ENCODE assay signal across 8 mouse cellular contexts in genomic region chr9:122922936-122923381, GRCm38 (mm10). TPM values are rescaled to one million over a fixed set of nuclear protein-coding genes. Genes with fewer than 3 reads are reported as not detected.
DNase-seq lines count a peak whose midpoint lies in the region; ATAC-seq and TF ChIP-seq lines count a peak whose summit lies in the region.

TSS of gene Zfp105 (plus strand) at chr9:122923072.

- H3K4me3 ChIP-seq in forebrain, embryonic 10.5 days: peak within 1 kb of the TSS; percentile 93
- peak within 1 kb of the TSS; percentile 83 for H3K4me3 ChIP-seq in heart, embryonic 12.5 days
- H3K4me3 ChIP-seq in kidney, embryonic 15.5 days (replicated peaks): peak within 1 kb of the TSS; percentile 91
- peak within 1 kb of the TSS; percentile 78 for H3K4me3 ChIP-seq in limb, embryonic 14.5 days (replicated peaks; ENCODE audit: low read length)
- peak within 1 kb of the TSS; percentile 76 for H3K4me3 ChIP-seq in midbrain, embryonic 14.5 days (replicated peaks; ENCODE audit: low read depth, low read length)

- 0 out of 2 replicates have a peak, but pooled peaks have one; percentile 40 for TF ChIP-seq POLR2A in limb, embryonic 14.5 days (IDR thresholded peaks at IDR 0.05; ENCODE audit: borderline replicate concordance, extremely low read depth, insufficient read depth, insufficient read length)

- WGBS in forebrain, embryonic 10.5 days: under 1% methylated on average over 43 of the region's 43 CpGs
- under 1% methylated on average over 43 of the region's 43 CpGs for WGBS in heart, embryonic 12.5 days
- WGBS in kidney, embryonic 15.5 days: under 1% methylated on average over 43 of the region's 43 CpGs
- under 1% methylated on average over 43 of the region's 43 CpGs for WGBS in limb, embryonic 14.5 days
- under 1% methylated on average over 43 of the region's 43 CpGs for WGBS in midbrain, embryonic 14.5 days

- H3K9me3 ChIP-seq in forebrain, embryonic 10.5 days: no peaks in the 10 kb centered on the region
- no peaks in the 10 kb centered on the region for H3K9me3 ChIP-seq in heart, embryonic 12.5 days (replicated peaks)
- no peaks in the 10 kb centered on the region for H3K9me3 ChIP-seq in kidney, embryonic 15.5 days (replicated peaks)
- H3K9me3 ChIP-seq in limb, embryonic 14.5 days (ENCODE audit: control insufficient read depth, low read length): no peaks in the 10 kb centered on the region
- no peaks in the 10 kb centered on the region for H3K9me3 ChIP-seq in midbrain, embryonic 14.5 days (ENCODE audit: control insufficient read depth, low read length)

- ATAC-seq in heart, embryonic 12.5 days (ENCODE audit: insufficient number of reproducible peaks, low FRiP score): peak; percentile 92
- peak; percentile 98 for ATAC-seq in kidney, embryonic 15.5 days (replicated peaks; ENCODE audit: low FRiP score)
- ATAC-seq in limb, embryonic 14.5 days (ENCODE audit: low FRiP score, low read depth): peak; percentile 97
- ATAC-seq in midbrain, embryonic 14.5 days (ENCODE audit: low FRiP score, low TSS enrichment): peak; percentile 98

- H3K4me2 ChIP-seq in heart, embryonic 12.5 days: peak within 1 kb of the TSS; percentile 68
- H3K4me2 ChIP-seq in kidney, embryonic 15.5 days: peak within 1 kb of the TSS; percentile 66
- peak within 1 kb of the TSS; percentile 55 for H3K4me2 ChIP-seq in limb, embryonic 14.5 days (replicated peaks; ENCODE audit: low read depth, low read length, severe bottlenecking)
- peak within 1 kb of the TSS; percentile 72 for H3K4me2 ChIP-seq in midbrain, embryonic 14.5 days (ENCODE audit: low read length)

- H3K36me3 ChIP-seq in forebrain, embryonic 10.5 days (replicated peaks): peaks cover 38% of the 10 kb centered on the region
- H3K36me3 ChIP-seq in heart, embryonic 12.5 days: peaks cover 32% of the 10 kb centered on the region
- peaks cover 33% of the 10 kb centered on the region for H3K36me3 ChIP-seq in kidney, embryonic 15.5 days
- H3K36me3 ChIP-seq in limb, embryonic 14.5 days (ENCODE audit: control insufficient read depth, insufficient read depth, low read length): peaks cover 32% of the 10 kb centered on the region
- peaks cover 33% of the 10 kb centered on the region for H3K36me3 ChIP-seq in midbrain, embryonic 14.5 days (ENCODE audit: control insufficient read depth, insufficient read depth, low read length)

- H3K9ac ChIP-seq in heart, embryonic 12.5 days: peak within 1 kb of the TSS; percentile 91
- peak within 1 kb of the TSS; percentile 98 for H3K9ac ChIP-seq in kidney, embryonic 15.5 days
- H3K9ac ChIP-seq in limb, embryonic 14.5 days (ENCODE audit: low read depth, low read length, severe bottlenecking): peak within 1 kb of the TSS; percentile 97
- H3K9ac ChIP-seq in midbrain, embryonic 14.5 days (replicated peaks; ENCODE audit: low read length): peak within 1 kb of the TSS; percentile 95

- H3K27me3 ChIP-seq in forebrain, embryonic 10.5 days (ENCODE audit: poor library complexity, severe bottlenecking): no peaks in the 10 kb centered on the region; the same call in none of the 2 replicates
- peaks cover 2% of the 10 kb centered on the region; the same call in 1 of the 2 replicates for H3K27me3 ChIP-seq in heart, embryonic 12.5 days (replicated peaks)
- H3K27me3 ChIP-seq in kidney, embryonic 15.5 days: peaks cover 17% of the 10 kb centered on the region; the same call in 1 of the 2 replicates
- no peaks in the 10 kb centered on the region for H3K27me3 ChIP-seq in limb, embryonic 14.5 days (ENCODE audit: control insufficient read depth, insufficient read depth, low read length)
- no peaks in the 10 kb centered on the region for H3K27me3 ChIP-seq in midbrain, embryonic 14.5 days (ENCODE audit: control insufficient read depth, insufficient read depth, low read length)

- H3K4me1 ChIP-seq in forebrain, embryonic 10.5 days: peaks cover 14% of the 10 kb centered on the region
- H3K4me1 ChIP-seq in heart, embryonic 12.5 days (replicated peaks): peaks cover 3% of the 10 kb centered on the region
- peaks cover 4% of the 10 kb centered on the region for H3K4me1 ChIP-seq in kidney, embryonic 15.5 days
- peaks cover 5% of the 10 kb centered on the region for H3K4me1 ChIP-seq in limb, embryonic 14.5 days (ENCODE audit: control insufficient read depth, insufficient read depth, low read length)
- peaks cover 10% of the 10 kb centered on the region for H3K4me1 ChIP-seq in midbrain, embryonic 14.5 days (ENCODE audit: control insufficient read depth, insufficient read depth, low read length)

- H3K27ac ChIP-seq in forebrain, embryonic 10.5 days: peak within 1 kb of the TSS; percentile 97
- peak within 1 kb of the TSS; percentile 22 for H3K27ac ChIP-seq in heart, embryonic 12.5 days (ENCODE audit: poor library complexity, severe bottlenecking)
- peak within 1 kb of the TSS; percentile 84 for H3K27ac ChIP-seq in kidney, embryonic 15.5 days
- peak within 1 kb of the TSS; percentile 83 for H3K27ac ChIP-seq in limb, embryonic 14.5 days (replicated peaks; ENCODE audit: low read depth, low read length)
- peak within 1 kb of the TSS; percentile 91 for H3K27ac ChIP-seq in midbrain, embryonic 14.5 days (replicated peaks; ENCODE audit: low read depth, low read length)

- peak; percentile 4 for DNase-seq in thymus, postnatal 14 days
- no peak for DNase-seq in thymus, postnatal 10 days (ENCODE audit: low spot score in 2 of 2)
- peak; percentile 91 for DNase-seq in forebrain, embryonic 10.5 days (ENCODE audit: extremely low spot score, low spot score)
- DNase-seq in limb, embryonic 14.5 days (ENCODE audit: low spot score): peak; percentile 87
- peak; percentile 93 for DNase-seq in midbrain, embryonic 14.5 days
- DNase-seq in spleen, postnatal 4 days (ENCODE audit: low spot score in 2 of 2): peak; percentile 40 to 71

RNA-seq across cellular contexts. Expression of gene Zfp105, which starts in this region (rescaled TPM):
- polyA plus RNA-seq in forebrain, embryonic 10.5 days (2016; fragmentation: Nextera tagmentation; extraction: Ambion mirVana): 30.9 and 31.6 TPM in 2 replicates
- 12.0 and 14.0 TPM in 2 replicates for polyA plus RNA-seq in heart, embryonic 12.5 days (2016; fragmentation: Nextera tagmentation; extraction: Ambion mirVana)
- 24.0 and 25.2 TPM in 2 replicates for polyA plus RNA-seq in kidney, embryonic 15.5 days (2015; fragmentation: Nextera tagmentation; extraction: Ambion mirVana)
- 9.7 and 13.3 TPM in 2 replicates for polyA plus RNA-seq in limb, embryonic 14.5 days (2012; rRNA removed)
- 17.4 and 18.8 TPM in 2 replicates for polyA plus RNA-seq in limb, embryonic 14.5 days (2014; fragmentation: Nextera tagmentation; extraction: Ambion mirVana)
- polyA plus RNA-seq in midbrain, embryonic 14.5 days (2014; fragmentation: Nextera tagmentation; extraction: Ambion mirVana): 19.2 and 25.4 TPM in 2 replicates

Comparison
In these comparisons a context has a peak if more than half of its experiments do, and no peak if none do; other contexts are left out.
1. DNase-seq: peak in thymus, postnatal 14 days (single experiment), forebrain, embryonic 10.5 days (single experiment), limb, embryonic 14.5 days (single experiment), midbrain, embryonic 14.5 days (single experiment) and spleen, postnatal 4 days (2 of 2); none in thymus, postnatal 10 days (0 of 2).
2. H3K27ac ChIP-seq: peak in every context shown above with its lines; median percentile 97 in forebrain, embryonic 10.5 days; 91 in midbrain, embryonic 14.5 days; 84 in kidney, embryonic 15.5 days; 83 in limb, embryonic 14.5 days; 22 in heart, embryonic 12.5 days.
3. Peak in every context shown above with its lines, with median percentiles within 50 percentile points of each other: H3K4me3 ChIP-seq, ATAC-seq, H3K4me2 ChIP-seq and H3K9ac ChIP-seq.